Mouse (Mus musculus) cerebellum, postnatal 36 days (tissue): ENCODE results near the gene Bcas1.
A peak's percentile ranks its signal among the peaks of the same experiment; 100 is the strongest.

Source experiments
- DNase-seq, 2 experiments: peaks; one replicate each; pipeline ENCODE4 v3.0.0; 2021 to 2022; ENCODE audit warnings: mixed read lengths in 2 of 2

Bcas1 gene

DNA sequence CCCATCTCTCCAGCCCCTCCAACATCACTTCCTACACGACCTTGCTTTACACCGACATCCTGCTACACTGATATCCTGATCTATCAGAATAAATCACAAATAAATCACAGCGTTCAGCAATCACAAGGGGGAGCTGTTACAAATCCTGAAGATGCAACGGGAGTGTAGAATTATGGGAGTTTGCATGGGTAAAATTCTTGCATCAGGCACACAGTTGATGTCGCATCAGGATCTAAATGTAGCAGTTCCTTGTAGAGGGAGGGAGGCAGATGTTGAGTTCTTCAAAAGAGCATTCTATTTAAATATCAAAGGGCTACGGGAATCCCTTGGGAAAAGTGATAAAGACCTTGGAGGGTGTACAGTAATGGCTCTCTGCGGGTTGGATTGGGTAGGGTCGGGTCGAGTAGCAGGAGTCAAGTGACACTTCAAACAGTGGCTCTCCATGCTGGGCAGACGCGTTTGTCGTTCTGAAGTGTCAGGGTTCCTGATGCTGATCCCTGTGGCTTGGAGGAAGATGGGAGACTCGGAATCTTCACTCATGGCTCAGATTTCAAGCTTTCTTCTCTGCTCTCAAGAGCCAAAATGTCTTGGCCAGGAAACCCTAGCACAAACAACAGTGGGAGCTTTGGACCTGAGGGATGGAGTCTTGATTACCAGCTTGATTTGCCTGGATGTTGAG is 16.0 kb downstream of the Bcas1 start:
- DNase-seq: no peak

DNA sequence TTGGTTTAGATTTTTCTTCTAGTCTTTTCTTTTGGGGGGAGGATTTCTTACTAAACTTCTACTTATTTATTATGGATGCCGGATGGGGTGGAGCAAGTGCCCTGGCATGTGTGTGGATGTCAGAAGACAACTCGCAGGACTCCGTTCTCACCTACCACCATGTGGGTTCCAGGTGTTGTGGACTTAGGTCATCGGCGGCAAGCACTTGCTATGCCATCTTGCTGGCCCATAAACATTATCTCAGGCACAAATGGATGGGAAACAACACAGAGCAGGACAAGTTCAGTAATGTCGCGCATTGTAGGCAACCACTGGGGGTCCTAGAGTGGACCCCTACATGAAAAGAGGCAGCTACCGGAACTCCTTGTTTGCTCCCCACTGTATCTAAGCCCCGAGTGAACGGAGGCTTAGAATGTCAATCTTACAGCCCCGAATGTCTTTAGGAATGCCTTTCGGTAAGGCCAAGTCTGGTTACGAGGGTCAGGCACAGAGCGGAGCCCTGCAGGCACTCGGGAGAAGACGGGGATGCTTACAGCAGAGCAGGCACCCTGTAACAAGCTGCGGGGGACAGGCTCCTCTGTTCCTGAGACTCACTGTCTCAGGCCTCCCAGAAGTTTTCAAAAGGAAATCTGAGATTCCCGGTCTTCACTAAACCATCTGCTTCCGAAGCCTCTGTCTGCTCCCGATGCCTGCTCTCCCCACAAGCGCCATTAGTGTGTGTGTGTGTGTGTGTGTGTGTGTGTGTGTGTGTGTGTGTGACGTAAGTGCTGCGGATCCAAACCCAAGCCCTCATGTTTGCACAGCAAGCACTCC is 16.8 kb downstream of the Bcas1 start:
- no peak for DNase-seq

DNA sequence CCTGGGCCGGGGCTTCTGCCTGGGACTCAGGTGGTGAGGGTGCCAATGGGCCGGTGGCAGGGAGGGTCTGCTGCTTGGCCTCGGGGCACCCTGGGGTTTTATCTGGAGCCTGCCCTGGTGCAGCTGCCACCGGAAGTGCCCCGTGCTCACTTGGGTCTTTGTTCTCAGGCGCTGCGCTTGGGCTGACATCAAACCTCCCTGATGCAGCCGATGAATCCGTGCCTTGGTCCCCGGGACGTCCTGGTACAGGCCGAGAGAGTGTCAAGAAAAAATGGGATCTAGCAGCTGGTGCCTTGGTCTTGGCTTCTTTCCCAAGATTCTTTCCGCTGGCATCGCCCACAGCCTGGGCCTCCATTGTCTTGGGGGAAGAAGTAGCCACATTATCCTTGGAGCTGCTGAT is 21.2 kb downstream of the Bcas1 start:
- DNase-seq: peak in 1 of 2 experiments; percentile 5

DNA sequence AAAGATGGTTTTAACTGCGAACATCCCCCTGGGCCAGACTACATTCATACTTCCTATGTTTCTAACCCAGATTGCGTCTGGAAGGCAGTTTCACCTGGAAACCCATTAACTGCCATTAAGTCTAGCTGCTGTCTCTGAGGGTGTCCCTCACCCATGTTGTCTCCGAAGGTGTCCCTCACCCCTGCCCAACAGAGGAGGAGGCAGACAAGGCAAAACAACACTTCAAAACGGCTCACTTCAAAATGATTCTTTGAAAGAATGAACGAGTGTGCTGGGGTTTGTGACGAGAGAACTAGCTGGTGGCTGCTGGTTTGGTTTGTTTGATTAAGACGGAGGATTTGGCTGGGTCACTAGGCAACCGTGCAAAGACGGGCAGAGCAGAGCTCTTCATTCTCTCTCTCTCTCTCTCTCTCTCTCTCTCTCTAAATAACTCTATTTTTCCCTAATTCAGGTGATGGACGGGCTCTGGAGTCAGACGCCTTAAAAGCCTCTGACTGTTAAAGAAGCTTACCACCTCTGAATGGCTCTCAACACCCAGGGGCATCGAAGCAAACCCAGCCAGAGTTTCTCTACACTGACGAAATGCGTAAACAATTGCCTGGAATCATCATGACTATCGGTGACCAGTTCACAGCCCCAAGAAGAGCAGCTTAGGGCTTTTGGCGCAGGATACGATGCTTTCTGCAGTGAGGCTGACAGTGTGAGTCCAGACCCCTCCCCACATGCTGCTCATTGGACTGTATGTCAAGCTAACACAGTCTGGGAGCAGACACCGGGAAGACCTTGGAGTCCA is 22.7 kb downstream of the Bcas1 start:
- DNase-seq: no peak

DNA sequence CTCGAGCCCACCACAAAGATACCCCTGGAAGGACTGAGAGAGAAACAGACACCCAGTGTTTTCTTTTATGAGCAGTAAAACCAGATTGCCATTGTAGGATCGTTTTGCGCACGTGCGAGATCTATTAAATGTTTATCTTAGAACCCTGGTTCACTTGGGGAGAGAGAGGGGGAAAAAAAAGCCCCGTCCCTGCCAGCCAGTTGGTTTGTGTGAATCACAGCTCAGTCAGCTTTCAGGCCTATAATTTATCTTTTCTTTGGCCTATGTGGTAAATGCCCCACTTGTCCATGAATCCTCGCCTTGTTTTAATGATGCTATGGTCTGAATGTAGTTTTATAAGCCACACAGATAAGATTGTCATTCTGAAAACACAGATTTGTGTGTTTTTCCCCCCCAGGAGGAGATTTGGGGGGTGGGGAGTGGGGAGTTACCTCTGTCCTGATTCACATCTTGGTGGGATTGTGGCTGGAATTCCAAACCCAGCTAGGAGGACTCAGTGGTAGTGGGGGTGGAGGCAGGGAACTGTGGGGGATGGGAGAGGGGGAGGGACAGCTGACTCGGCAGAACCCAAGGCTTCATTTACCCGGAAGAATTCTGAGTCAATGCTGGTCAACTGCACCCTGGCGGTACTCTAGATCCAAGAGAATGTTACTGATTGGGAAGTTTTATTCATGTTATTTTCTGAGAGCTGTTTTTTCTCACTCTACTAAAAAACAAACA is 23.8 kb downstream of the Bcas1 start:
- DNase-seq: no peak

DNA sequence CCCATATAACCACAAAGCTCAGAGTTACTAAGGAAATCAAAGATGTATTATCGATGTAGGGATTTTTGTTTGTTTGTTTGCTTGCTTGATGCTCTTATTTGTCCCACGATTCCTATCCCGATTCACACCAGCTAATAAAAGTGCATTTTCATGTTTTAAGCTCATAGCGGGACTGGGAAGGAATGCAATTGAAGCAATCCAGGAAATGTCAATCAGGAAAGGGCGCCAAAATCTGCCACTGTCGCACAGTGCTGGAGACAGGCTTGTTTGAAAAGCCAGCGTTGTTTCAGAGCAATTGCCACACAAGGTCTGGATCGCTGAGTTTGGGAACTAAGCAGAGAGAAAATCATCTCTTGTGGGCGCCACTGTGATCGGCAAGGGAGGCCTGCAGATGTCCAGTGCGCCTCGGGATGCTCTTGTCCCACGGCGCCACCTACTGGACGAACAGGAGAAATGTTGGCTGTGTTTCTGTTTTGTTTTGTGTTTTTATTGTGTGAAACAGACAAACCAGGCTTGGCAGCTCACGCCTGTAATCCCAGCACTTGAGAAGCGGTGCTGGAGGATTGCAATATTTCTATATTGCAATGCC is 26.3 kb downstream of the Bcas1 start:
- peak; percentile 71 for DNase-seq

DNA sequence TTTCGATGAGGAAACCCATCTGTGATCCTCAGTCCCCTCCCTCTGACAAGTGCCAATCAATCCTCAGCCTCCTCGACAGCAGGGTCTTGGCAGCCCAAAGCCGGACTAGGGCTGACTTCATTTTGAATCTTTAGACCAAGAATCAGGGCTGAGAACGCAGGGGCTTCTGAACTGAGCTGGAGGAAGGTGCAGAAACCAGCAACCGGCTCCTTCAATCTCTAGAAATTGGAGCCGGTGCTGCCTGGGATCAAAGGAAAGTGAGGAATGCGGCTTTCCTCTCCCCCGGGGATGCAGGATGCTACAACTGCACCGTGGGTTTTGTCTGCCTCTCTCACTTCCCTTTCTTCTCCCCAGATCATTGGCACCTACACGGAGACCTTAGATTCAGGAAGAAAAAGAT is 27.0 kb downstream of the Bcas1 start:
- DNase-seq: no peak

DNA sequence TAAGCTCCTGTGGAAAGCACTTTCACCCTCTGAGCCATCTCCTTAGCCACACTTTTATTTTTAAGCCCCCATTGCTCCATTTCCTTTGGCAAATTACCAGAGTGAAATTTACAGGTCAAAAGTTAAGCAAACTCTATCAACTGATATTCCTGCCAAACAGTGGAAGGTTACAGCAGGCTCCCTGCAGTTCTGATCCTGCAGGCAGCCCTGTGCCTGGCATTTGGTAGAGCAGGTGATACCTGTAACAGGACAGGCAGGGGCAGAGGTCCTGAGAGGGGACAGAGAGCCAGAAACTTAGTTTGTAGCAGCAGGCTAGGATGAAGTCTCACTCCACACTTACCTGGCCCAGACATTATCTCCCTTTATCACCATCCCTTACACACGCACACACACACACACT is 35.7 kb downstream of the Bcas1 start:
- no peak for DNase-seq

DNA sequence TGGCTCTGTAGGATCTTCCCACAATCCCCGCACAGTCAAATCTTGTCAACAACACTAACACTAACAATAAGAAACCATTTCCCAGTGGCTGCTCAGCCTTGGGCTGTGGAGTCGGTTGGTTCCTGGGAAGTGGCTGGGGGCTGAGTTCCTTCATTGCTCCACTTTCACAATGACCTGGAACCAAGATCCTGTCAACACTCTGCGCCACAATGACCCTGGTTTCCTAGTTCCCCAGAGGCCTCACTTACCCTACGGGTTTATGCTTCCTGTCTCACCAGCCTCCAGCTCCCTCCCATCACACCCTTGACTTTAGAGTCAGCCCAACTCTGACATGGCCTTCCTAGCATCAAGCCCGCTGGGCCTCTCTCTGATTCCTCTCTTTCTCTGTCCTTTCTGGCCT is 39.3 kb downstream of the Bcas1 start:
- no peak for DNase-seq

DNA sequence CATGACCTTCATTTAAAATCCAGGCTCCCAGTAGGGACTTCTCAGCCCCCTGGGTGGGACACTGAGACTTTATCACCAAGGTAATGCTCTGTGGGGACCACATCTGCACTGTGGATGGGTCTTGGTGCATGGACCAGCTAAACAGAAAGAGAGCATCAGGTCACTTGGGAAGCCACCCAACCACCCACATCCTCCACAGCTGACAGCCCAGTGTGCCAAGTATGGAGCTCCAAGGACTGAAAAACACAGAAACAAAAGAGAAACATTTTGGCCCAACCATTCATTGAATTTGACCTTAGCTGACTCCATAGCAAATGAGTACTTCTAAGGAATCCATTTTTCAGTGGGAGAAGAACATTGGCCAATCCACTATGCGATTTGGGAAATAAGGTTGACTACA is 42.1 kb downstream of the Bcas1 start:
- no peak for DNase-seq

DNA sequence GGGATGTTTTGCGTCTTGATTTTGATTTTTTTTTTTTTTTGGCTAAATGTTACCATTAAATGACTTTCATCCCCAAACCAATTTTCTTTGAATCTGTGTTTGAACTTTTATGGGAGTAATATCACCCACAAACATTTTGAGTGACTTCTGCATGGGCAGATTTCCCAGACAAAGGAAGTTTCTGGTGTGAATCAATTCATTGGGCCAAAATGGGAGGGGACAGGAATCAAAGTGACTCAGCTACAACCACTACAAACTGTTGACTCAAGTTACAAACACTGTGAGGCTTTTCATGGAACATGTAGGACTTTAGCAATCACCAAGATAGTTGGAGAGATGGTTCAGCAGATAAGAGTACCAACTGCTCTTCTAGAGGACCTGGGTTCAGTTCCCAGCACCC is 42.9 kb downstream of the Bcas1 start:
- no peak for DNase-seq

DNA sequence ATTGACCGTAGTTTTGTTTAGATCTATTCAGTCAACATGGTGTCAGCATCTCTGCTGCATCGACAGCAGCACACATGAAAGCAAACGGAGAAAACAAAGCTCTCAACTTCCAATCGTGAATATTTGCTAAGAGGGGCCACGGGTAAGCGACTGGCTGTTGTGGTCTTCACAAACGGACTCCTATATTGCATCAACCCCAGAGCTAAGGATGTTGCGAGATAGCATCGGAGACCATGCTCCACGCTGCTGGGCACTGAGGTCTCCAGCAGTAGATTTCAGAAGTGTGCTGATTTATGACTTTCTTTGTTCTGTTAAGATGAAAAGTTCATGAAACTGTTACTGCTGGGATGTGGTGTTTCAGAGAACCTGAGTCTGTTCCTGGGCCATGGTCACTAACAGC is 54.3 kb downstream of the Bcas1 start:
- DNase-seq: no peak

DNA sequence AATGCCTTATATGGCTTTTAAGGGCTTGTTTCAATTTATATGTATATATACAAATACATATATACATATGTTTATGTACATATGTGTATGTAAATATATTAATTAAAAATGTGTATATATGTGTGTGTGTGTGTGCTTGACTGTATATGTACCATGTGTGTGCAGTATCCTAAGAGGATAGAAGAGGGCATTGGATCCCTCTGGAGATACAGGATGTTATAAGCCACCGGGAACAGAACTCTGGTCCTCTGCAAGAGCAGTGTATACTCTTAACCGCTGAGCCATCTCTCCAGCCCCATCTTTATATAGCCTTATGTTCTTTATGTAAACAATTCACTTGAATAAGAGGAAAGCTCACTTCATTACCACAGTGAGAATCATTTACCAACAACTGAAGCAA is 62.0 kb downstream of the Bcas1 start:
- no peak for DNase-seq

DNA sequence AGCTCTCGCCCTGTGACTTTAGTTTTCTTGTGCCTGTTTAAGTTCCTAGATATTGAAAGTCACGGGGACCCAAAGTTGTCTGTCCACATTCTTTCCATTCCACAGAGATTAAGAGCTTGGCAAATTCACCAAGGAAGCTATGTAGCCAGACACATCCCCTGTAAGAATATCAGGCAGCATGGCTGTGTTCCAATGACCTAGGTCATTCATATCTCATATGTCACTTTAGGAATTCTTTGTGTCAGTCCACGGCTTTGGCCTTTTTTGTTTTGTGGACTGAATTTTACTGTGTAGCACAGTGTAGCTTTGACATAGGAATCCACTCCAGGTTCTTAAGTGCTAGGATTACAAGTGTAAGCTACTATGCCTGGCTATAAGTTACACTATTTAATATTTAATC is 62.4 kb downstream of the Bcas1 start:
- no peak for DNase-seq

DNA sequence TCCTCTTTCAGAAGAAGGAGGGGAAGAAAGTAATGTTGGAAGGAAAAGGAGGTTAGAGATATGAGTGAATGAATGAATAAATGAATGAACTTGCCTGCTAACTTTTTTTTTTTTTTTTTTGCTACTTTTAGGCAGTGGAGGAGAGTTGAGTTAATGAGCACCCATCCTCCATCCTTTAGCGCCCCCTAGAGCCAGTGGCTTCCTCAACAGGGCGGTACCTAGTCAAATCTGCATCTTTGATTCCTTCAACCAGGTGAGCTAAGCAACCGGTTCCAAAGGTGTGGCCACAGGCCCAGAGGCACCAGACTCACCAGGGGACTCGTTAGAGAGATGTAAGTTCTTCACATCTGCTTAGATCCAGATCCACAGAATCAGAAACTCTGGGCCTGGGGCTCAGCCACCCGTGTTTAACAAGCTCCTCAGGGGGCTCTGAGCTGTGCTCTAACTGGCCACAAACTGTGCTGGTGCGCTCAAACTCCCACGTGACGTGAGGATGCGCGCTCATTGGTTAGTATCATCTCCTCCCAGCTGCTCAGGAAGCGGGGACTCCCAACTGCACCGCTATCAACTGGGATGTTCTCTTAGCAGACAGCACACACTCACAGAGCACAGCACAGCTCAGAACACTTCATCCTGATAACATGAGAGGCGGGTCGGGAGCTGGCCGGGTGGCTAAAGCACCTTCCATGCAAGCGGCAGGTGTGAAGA is 70.8 kb downstream of the Bcas1 start:
- DNase-seq: no peak

DNA sequence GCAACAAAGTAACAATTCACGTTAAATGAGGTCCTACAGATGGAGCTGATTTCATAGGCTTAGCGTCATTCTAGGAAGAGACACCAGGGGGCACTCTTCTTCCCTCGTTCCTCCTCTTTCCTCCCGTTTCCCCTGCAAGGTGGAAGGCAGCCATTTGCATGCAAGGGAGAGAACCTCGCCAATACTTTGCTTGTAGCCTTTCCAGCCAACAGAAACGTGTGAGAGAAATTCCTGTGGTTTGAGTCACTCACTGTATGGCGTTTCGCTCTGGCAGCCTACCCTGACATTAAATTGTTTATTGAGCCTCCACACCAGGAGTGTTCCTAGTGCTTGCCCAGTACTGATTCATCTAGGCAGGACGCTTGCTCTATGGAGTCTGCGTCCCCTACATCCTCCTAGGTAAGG is 72.7 kb downstream of the Bcas1 start:
- peak; percentile 66 to 79 for DNase-seq

DNA sequence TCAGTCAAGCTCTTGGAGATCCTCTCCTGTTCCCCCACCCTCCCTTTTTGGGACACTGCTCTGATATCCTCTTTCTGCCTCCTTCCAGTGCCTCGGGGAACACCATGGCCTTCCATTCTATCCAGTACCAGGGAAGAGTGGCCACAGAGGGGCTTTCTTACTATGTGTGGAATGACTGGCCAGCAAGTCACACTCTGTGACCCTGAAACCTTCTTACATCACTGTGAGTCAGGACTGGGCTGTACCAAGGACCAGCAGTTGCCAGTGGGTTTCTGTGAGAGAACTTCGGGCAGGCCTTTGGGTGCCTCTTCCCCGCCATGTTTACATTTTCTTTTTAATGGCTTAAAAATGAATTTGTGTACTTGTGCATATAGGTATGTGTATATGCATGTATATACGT is 75.4 kb downstream of the Bcas1 start:
- DNase-seq: no peak

DNA sequence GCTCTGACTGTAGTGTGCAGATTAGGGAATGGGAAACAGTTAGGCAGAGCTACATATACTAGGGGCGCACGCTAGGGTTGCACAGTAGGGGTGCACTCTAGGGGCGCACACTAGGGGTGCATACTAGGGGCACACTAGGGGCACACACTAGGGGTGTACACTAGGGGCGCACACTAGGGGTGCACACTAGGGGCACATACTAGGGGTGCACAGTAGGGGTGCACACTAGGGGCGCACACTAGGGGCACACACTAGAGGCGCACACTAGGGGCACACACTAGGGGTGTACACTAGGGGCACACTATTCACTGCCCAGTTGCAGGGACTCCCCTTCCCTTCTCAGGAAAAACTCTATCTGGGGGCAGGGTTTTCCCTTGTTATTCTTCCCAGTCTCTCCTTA is 75.8 kb downstream of the Bcas1 start:
- no peak for DNase-seq

DNA sequence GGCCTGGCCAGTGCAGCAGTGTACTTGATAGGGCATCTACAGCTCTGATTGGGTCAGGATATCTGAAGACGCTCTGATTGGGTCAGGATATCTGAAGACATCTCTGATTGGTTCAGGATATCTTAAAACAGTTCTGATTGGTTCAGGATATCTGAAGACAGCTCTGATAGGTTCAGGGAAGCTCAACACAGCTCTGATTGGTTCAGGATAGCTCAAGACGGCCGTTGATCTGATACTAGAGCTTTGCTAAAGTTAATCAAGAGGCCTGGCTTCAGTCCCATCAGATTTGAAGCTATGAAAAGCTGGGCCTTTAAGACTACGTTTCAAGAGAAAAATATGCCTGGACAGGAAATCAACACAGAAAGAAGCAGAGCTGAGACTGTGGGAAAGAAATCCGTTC is 77.9 kb downstream of the Bcas1 start:
- DNase-seq: no peak

DNA sequence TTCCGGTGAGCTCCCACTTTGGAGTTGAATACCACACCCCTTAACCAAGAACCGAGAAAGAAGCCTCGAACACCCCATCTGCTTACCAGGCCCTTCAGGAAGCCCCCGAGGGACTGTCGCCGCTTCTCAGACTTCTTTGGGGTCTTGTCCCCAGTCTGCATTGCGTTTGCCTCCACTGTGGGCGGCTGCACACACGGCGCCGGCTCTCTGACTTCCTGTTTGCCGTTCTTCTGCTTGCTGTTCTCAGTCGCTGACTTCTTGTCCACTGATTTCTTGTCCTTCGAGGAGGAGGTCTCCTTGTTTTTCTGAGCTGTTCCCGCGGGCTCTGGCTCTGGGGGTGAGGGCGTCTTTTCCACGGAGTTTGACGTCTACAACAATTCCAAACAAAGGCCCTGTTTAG is 78.5 kb downstream of the Bcas1 start:
- DNase-seq: no peak

DNA sequence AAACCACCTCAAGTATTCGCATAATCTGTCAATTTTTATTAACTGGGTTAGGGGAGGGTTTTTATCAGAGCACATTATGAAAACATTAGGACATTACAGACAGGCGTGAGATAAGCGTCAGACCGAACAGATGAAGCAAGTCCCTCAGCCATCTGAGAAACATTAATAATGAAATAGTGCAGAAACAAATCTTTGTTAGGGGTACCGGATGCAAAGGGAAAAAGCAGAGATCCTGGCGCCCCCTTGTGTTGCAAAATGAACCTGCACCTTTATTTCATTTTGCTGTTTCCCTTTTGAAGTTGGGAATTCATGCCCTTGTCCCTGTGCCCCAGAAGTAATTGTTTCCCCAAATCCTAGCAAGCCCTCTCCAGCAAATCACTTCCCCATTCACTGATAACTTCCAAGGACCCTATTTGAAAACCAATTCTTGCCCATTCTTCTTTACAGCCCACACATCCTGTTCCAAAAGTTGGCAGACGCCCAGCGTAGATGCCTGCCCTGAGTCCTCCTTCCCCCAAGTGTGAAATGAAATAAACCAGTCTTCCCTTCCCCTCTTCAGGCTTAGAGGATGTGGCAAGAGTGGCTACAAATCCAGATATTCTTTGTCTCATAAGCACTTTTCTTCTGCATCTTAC is 80.4 kb downstream of the Bcas1 start:
- peak; percentile 14 to 39 for DNase-seq

DNA sequence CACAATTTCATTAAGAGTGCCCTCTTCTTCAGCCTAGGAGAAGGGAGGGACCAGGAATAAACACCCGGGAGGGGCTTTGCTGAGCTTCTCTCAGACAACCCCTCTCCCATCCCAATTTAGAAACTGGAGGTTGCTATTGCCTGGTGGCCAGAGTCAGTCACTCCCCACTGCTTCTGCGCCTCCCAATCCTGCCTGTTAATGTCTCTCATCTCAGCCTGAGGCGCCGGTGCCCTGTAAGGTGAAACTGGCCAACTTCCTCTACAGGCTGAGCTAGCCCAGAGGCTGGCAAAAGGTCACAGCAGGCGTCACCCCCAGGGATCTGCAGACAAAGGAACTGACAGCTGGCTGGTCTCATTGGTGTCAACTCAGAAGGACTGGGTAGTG is 82.2 kb downstream of the Bcas1 start:
- DNase-seq: no peak
